Comparison of ENCODE assay signal across 35 mouse cellular contexts in the genomic region with DNA sequence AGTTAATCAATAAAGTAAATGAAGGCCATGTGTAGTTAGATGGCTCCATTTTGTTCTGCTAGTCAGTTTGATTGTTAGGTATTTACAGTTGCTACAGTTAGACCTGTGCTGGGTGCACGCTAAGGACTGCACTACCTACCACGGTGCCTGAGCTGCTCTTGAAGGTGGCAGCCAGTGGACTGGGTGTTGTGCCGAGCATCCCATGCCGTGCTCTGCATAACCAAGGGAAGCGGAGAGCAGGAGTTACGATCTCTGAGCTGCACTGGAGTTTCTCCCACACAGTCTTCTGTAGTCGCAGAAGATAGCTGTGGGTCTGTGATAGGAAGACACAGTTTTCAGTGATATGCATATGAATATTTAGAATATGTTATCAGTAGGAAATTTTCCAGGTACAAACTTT.
"Had no signal": no experiment of that assay in that cellular context is flagged by ENCODE, and none has a peak within 500 bp of the region (broad histone marks: within the 10 kb centered on the region; RNA-seq: fewer than 3 reads in every experiment).

No protein-coding gene starts in this region.

- H3K4me3 ChIP-seq: heart, embryonic 12.5 days; heart, embryonic 13.5 days; heart, embryonic 15.5 days; hindbrain, embryonic 10.5 days; hindbrain, embryonic 12.5 days; hindbrain, embryonic 13.5 days; hindbrain, embryonic 15.5 days; intestine, embryonic 15.5 days; kidney, embryonic 15.5 days; layer of hippocampus, adult 2 months; left cerebral cortex, adult 2 months had no signal

- H3K4me2 ChIP-seq: heart, embryonic 11.5 days; heart, embryonic 12.5 days; heart, embryonic 13.5 days; heart, embryonic 15.5 days; hindbrain, embryonic 12.5 days; hindbrain, embryonic 13.5 days; hindbrain, embryonic 14.5 days; hindbrain, embryonic 15.5 days; intestine, embryonic 15.5 days; kidney, embryonic 15.5 days had no signal

- H3K4me1 ChIP-seq: hindbrain, embryonic 10.5 days; hindbrain, embryonic 12.5 days; hindbrain, embryonic 13.5 days; hindbrain, embryonic 15.5 days; intestine, embryonic 15.5 days; kidney, embryonic 15.5 days had no signal

- H3K27ac ChIP-seq: heart, embryonic 13.5 days; heart, embryonic 15.5 days; hindbrain, embryonic 10.5 days; hindbrain, embryonic 12.5 days; hindbrain, embryonic 13.5 days; hindbrain, embryonic 14.5 days; hindbrain, embryonic 15.5 days; hindbrain, postnatal 0 days; intestine, embryonic 15.5 days; kidney, embryonic 15.5 days; kidney, postnatal 0 days; layer of hippocampus, adult 2 months; left cerebral cortex, adult 2 months had no signal

- H3K27me3 ChIP-seq: heart, embryonic 12.5 days; heart, embryonic 13.5 days; heart, embryonic 15.5 days; hindbrain, embryonic 12.5 days; hindbrain, embryonic 13.5 days; hindbrain, embryonic 15.5 days; intestine, embryonic 15.5 days; kidney, embryonic 15.5 days had no signal

- DNase-seq: heart, postnatal 10 days; heart, postnatal 14 days; heart, postnatal 36 days; heart, postnatal 4 days; kidney, adult 11 months; kidney, adult 18-20 months; kidney, adult 2 months; kidney, adult 8-10 months; kidney, adult 9 months; kidney, postnatal 10 days; kidney, postnatal 14 days; kidney, postnatal 25 days; kidney, postnatal 36 days; kidney, postnatal 4 days; layer of hippocampus, adult 9-11 months; layer of hippocampus, postnatal 36 days had no signal

- H3K9me3 ChIP-seq: heart, embryonic 12.5 days; heart, embryonic 13.5 days; heart, embryonic 15.5 days; hindbrain, embryonic 10.5 days; hindbrain, embryonic 12.5 days; hindbrain, embryonic 13.5 days; hindbrain, embryonic 15.5 days; intestine, embryonic 15.5 days; kidney, embryonic 15.5 days had no signal

- H3K9ac ChIP-seq: heart, embryonic 12.5 days; heart, embryonic 13.5 days; heart, embryonic 15.5 days; hindbrain, embryonic 12.5 days; hindbrain, embryonic 13.5 days; hindbrain, embryonic 14.5 days; hindbrain, embryonic 15.5 days; intestine, embryonic 15.5 days; kidney, embryonic 15.5 days had no signal

- ATAC-seq: hindbrain, embryonic 16.5 days; hindbrain, postnatal 0 days; inflammation-experienced regulatory T-cells, adult 6 months; intestine, embryonic 15.5 days; intestine, embryonic 16.5 days; intestine, postnatal 0 days had no signal
